Mouse (Mus musculus) kidney, postnatal 14 days (tissue): ENCODE results near the gene Cyb5r2.
A peak's percentile ranks its signal among the peaks of the same experiment; 100 is the strongest.

Experiments
- DNase-seq: peaks from one replicate; pipeline ENCODE4 v3.0.0; 2022; ENCODE audit warnings: mixed read lengths

The Cyb5r2 gene

DNA sequence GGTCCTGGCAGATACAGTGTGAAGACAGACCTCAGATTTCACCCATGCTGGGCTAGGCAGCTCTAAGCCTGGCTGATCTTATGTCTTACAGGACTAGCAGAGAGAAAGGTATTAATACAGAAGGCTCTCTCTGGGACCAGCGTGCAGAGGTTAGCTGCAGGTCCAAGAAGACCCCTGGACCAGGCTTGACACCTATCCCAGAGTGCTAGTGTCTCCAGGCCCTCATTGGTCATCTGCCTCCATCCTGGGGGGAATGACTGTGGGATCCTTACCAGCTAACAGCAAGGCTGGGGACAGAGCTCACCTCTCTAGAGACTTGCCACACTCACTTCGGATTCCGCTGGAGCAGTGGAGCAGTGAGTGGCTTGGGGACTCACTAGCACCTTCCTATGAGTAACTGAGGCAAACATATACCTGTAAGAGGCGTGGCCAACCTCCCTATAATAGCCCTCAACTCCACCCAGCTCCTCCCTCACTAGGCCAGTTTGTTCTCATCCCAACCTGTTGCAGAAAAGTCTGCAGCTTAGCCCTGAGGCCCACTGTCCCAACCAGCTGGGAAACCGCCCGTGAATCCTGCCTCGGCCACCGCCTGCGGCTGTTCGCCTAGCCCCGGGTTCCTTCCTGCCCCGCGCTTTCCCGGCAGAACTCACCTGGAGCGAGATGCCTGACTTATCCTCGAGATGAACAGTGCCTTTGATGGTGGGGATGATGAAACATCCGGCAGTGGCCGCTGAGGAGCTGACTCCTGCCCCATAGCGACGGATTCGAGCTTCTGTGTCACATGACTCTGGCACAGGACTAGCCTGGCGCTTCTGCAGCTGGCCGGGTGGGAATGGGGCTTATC, at the start of gene Cyb5r2:
Gene Cyb5r2 (minus strand): TSS at position 725 of the 844 bp plus-strand sequence.
- DNase-seq, result peak; percentile 17

DNA sequence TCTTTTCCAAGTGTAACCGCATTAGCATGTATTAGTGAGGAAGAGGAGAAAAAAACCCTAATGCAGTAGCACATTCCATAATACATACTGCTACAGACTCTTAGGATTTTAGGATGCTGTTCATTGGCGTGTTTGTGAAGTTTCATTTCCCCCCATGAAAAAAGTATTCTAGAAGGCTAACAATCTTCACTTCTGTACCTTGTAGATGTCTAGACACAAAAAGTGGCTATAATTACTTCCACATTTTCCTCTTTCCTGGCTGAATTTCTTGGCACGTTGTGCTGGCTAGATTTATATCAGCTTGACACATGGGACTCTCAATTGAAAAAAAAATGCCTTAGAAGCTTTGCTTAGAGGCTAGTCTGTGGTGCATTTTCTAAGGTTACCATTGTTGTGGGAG, 44.3 kb upstream of the Cyb5r2 start:
- no peak for DNase-seq

DNA sequence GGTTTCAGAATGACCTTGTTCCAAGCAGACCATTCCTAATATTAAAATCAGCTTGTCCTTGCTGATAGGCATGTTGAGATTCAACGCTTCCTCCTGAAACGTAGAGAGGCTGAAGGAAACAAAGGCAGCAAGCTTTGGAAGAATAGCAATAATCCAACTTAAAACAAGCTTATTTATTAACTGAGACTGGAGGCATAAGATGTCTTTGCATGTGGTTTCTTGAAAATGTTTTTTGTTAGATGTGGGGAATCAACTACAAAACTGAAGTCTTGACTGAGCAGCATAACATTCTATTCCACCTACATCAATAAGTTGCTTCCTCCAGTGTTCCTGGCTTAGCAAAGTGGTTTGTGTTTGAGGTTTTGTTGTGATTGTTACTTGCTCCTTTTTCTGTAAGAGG, 43.3 kb upstream of the Cyb5r2 start, which contains the start of gene Ovch2:
Gene Ovch2 (minus strand): TSS at position 101 of the 400 bp plus-strand sequence.
- no peak for DNase-seq

DNA sequence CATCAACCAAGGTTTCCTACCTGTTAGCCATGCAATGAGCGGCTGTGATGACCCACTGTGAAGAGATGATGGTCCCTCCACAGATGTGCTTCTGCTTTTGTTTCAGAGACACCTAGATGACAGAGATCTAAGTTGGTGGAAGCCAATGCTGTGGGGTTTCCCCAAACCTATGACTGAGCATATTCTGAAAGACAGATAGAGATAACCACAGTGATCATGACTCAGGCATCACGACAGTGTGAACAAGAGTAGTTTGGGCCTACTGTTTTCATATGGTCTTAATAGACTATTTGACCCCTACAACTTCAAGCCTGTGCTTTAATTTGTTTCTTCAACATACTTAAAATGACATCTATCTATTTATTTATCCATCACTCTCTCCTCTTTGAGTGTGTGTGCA, 38.7 kb upstream of the Cyb5r2 start:
- DNase-seq, result no peak

DNA sequence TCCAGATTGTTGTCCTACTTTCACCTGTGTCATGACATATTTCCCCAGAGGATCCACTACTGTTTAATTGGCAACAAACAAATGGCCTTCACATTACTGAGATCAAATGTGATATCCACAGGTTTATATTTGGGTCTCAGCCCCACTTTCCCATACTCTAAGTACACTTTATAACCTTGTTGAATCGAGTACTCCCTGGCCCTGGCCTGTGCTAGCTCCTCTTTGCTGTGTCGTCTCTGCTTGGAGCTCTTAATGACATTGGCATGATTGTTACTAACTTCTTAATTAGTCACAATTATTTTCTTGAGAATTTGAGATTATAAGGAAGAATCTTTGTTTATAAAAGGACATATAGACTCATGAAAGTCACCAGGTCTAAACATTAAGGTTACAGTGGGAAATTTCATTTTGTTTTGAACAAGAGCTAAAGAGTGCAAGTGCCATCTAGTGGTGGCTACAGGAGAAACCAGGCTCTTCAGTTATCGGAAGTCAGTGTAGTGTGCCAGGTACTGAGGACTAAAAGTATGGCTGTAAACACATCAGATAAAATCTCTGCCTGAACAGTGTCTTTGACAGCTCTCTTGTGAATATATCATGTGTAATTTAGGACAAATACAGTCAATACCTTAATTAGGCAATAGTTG, 30.3 kb upstream of the Cyb5r2 start:
- DNase-seq, result peak; percentile 15

DNA sequence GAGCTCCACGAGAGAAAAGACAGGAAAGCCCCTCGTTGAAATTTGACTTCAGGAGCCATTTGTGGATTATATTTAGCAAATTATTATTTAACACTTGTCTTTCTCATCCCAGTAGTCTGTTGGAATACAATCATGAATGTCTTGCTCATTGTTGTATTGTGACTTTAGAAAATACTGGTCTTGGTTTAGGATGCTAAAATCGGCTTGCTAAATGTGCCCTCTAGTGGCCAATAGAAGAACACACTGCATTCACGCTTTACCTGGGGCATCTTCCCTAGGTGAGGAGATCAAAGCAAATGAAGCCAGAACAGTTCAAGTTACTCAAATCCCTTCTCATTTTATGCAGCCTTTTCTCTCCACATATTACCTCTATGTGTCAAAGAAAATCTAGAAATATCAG, 21.8 kb upstream of the Cyb5r2 start:
- peak; percentile 5 for DNase-seq

DNA sequence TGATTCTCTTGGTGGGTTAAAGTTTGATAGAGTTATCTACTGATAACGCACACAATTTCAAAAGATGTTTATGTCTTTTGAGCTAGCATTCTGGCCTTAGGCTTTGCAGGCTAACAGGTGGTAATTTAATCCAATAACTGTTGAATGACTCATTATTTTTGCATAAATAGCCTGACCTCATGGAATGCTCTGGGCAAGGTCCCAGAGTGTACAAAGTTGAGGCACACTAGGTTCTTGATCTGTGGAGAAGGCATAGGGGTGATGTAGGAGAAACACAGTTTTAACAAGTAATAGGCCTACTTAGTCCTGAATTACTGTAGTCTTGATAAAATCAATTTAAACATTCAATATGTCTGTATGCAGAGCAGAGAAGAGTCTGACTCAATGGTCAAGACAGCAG, 20.4 kb upstream of the Cyb5r2 start:
- DNase-seq, result no peak

DNA sequence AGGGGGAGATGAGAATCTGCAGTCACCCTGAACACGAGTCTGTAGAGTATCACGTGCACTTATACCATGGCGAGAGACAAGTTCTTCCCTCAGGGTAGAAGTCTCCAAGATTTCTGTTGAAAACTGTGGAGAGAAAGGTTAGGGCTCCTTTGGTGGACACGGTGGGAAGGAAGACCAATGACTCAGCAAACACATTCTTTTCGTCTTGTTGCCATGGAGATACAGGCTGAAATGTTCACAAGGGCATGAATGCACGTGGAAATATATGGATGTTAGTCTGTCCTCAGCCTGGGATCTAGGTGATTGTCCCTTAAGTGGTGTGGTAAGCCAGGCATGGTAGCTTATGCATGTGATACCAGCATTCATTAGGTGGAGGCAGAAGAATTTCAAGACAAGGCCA, 13.0 kb upstream of the Cyb5r2 start:
- DNase-seq, result no peak

DNA sequence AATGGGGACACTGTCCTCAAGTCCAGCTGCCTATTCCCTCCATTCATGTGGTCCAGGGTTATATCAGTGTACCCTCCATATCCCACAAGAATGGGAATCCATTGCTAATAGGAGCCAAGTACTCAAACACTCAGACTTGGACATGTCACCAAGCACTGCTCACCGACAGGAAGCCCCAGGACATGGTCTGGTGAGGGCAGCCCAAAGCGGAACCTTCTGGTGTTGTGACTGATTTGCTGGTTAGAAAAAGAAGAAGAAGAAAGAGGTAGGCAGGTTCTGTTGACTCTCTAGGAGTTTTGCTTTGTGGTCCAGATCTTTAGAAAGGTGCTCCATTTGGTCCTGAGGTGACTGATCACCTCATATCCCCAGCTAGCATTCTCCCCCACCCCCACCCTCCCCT, 1.1 kb downstream of the Cyb5r2 start:
- DNase-seq, result no peak

DNA sequence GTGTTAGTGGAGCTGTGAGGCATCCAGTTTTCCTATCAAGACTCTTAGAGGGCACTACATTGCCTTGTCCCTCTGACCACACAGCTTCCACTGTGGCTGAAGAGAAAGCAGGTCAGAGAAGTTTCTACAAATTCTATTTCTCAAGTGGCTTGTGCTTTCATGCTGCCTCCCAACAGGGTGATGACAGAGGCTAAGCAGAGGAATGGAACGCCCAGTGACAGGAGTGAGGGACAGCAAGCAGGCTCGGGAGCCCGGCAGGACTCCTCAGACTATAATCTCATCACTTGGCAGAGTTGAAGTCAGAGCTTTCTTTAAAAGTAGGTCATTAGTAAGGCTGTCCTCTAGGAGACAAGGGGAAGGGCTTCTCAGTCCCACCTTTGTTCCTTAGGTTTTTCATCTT, 1.9 kb downstream of the Cyb5r2 start:
- no peak for DNase-seq

DNA sequence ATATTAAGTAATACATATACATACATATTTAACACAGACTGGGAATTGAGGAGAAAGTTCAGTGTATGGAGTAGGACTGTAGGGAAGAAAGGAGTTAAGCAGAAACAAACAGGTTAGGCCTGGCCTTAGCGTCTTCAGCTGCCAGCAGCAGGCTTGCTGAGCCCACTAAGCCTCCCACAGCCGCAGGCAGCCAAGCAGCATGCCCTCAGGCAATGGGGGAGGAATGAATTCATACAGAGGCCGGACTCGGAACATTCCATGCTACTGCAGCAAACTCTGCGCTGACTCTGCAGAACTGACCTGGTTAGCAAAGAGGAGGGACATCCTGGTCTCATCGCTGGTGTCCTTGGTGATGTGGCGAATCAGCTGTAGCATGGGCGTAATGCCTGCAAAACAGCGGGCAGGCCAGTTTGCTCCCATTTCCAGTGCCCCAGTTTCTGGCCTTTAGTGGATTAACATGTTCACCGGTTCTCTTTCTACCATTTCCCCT, 5.8 kb downstream of the Cyb5r2 start:
- DNase-seq, result no peak

DNA sequence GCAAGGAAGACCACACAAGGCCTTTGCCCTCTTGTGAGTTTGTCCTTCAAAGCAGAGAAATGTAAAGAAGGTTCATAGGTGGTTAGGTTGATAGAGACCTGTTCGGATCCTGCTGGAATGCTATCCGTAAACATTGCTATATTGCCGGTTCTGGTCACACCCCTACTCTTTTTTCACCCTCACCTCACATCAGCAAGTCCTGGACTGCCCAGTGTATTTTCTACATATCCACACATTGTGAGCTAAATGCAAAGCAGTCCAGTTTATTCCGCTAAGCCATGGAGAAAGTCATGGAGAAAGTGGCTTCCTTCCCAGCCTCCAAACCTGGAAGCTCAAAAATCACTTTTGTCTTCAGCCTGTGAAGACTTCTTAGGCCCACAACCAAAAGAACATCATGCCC, 8.1 kb downstream of the Cyb5r2 start:
- DNase-seq, result no peak

DNA sequence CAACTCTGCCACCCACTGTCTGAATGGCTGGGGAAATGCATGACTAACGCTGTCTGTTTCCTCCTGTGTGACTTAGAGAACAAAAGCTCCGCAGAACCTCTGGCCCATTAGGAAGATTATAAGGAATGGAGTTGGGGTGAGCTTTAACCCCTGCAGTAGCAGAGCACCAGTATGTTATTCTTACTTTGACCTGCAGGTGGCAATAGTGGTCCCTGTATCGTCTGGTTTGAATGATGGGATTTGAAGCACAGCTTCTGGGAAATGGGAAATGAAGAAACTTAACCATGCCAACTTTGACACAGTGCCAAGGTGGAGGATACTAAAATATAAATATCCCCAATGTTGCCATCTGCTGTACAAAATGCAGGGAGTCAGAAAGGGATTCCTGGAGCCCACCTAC, 8.6 kb downstream of the Cyb5r2 start:
- peak; percentile 45 for DNase-seq

DNA sequence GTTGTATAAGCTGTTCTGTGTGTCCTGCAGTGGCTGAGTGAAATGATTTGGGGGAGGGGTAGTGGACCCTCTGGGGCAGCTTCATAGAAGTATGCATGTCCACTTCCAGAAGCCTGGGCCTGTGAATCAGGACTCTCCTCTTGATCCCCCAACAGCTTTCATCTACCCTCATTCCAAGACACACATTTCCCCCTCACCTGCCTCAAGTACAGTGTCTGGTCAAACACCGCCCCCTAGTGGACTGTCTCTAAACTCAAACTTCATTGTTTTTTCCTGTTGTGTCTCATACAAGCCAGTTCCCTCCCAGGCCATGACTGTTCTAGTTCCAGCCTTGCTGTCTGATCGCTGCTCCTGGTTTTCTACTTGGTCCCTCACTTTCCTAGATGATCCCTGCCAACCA, 9.9 kb downstream of the Cyb5r2 start:
- peak; percentile 50 for DNase-seq

DNA sequence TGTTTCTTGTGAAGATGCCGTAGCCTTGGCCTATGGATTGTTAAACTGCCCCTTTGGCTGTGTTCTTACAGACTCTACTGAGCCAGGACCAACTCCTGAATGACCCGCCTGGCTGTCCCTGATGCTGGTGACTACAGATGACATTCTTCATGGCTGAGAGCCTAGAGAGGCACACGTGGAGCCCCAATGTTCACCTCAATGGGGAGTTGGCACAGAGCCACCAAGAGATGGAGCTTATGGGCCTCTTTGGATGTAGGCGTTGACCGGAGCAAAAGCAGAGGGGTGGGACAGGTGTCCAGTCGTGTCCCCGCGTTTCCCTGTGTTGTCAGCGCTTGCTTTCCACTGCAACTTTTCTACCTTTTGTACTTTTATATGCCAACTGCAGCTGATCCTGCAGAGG, 10.4 kb downstream of the Cyb5r2 start:
- DNase-seq, result no peak

DNA sequence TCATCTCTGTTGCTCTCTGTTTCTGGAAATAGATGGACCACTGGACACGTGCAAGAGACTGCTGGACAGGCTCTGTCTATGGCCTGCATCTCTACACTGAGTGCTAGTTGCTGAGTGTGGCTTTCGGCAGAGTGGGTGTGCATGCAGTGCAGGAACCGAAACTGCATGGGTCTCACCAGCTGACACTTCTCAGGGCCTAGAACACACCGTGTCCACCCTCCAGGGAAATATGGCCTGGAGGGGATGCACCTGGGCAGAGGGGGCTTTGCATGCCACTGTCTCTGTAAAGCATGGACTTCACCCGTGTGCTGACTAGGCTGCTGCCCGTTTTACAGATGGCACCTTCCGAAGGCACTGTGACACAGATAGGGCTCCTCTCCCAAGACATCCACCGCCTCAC, 11.8 kb downstream of the Cyb5r2 start:
- no peak for DNase-seq

DNA sequence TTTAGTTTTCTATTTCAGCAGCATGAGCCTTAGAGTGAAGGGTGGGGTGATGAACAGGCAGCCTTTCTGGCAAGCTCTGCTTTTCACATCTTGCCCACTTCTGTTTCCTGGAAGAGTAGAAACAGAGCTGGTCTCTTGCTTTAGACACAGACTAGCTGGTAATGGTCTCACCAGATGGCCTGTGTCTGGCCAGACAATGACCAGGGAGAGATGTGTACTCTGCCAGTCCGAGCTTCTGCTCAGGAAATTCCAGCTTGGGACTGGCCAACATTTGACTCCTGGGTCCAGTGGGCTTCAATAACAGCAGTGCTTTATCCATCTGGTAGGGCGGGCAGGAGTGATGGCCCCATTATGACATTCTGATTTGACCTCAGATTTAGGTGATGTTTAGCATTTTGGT, 12.7 kb downstream of the Cyb5r2 start:
- no peak for DNase-seq

DNA sequence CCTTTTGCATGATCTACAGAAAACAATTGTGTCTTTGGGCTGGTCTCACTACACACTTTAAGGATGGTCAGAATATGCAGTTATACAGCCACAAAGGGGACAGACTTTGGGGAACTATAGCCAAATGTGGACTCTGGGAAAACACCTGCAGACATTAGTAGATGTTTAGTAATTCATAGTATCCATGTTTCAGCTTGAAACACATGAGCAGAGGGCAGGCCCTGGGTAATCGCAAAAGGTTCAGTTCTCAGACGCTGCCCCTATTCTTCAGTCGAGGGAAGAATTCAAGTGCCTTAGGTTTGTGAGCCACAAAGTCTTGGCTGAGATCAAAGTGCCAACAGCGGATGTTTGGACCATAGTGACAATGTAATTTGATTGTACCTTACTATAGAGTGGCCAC, 13.4 kb downstream of the Cyb5r2 start:
- no peak for DNase-seq

DNA sequence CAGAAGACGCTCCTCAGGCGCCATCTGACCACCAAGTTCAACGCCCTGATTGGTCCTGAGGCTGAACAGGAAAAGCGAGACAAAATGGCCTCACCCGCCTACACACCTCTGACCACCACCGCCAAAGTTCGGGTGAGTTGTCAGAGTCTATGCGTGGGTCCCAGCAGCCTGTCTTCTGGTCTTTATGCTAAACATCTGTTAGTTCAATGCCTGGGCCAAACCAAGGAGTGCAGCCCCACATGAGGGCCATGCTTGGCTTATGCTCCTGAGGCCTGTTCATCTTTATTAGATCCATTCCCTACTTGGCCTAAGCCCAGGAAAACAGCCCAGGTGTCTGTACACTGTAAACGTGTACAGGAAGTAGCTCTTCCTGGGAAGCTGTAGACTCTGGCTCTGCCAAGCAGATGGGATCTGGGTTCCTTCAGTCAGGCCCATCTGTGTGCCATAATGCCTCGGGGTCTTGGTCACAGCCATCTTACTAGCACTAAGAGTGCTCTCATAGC, 14.8 kb downstream of the Cyb5r2 start:
- DNase-seq, result no peak

DNA sequence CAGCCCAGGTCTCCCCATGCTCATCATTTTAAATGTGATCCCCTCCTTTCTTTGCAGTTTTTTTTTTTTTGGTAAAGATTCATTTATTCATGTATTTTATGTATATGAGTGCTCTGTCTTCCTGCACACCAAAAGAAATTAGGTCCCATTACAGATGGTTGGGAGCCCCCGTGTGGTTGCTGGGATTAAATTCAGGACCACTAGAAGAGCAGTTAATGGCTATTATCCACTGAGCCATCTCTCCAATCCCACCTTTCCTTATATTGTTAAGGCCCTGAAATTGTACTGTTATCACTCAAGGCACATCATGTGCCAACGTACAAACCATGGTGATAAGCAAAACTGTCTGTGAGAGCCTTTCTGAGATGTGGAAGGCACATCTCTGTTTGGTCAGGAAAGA, 19.1 kb downstream of the Cyb5r2 start:
- DNase-seq, result peak; percentile 37

DNA sequence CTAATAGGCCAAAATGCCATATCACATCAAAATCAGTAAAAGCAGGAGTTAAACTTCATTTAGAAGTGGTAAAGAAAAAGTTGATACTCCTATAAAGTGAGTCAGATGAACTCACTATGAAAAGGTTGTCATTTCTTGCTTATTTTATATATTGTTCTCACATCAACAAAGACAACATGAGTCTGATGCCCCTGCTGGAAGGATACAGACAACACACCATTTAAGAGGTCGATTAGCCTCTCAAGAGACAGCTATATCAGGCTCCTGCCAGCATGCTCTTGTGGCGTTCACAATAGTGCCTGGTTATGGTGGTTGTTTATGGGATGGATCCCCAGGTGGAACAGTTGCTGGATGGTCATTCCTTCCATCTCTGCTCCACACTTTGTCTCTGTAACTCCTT, 24.7 kb downstream of the Cyb5r2 start:
- no peak for DNase-seq

DNA sequence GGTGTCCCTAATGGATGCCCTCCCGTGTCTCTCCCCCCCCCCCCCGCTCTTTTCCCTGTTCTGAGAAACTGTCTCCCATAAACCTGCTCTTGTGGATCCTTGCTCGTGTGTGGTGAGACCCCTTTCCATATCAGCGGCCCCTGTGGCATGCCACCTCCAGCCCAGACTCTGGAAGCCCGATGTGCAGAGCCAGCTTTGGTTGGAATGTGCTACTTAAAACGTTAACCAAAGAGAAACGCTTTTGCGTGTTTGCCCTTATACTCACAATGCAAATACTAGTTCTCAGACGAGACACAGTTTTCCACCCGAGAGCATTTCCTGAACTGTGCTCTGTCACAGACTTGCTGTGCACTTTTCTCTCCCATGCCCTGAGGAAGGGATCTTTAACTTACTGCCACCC, 27.2 kb downstream of the Cyb5r2 start:
- DNase-seq, result no peak

DNA sequence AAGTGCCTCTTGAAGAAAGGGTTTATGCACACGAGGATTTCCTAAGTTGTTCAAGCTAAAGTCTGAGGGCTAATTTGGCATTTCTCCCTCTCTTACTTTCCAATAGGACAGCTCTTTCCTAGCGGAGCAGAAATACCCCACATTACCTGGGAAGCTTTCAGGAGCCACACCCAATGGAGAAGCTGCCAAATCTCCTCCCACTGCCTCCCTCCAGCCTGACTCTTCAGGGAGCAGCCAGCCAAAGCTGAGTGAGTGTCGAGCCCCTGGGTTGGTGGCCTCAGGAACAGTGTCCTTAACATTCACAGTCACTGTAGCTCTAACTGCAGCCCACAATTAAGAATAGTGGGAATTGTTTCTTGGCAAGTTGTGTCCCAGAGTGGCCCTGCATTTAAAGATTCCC, 30.3 kb downstream of the Cyb5r2 start:
- peak; percentile 16 for DNase-seq

DNA sequence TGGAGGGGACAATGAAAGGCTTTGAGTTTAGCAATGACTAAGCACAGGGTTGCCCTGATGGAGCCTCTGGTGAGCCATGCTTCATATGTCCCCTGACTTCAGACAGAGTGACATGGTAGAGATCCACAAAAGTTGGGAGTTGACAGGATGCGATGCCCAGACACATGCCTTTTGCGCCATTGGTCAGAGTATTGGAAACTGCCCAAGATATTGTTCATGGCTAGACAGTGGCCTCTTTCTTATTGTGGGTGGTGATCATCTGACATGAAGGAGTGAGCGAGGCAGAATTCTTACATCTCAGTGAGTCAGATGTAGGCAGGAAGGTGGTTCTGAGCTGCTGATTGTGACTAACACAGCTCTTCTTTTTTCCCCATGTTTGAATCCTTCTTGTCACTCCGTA, 35.3 kb downstream of the Cyb5r2 start:
- no peak for DNase-seq
